Mouse (Mus musculus): ENCODE results near the gene Mtfmt. TPM values are rescaled to one million over a fixed set of nuclear protein-coding genes. Genes with fewer than 3 reads are reported as not detected.
A peak's percentile ranks its signal among the peaks of the same experiment; 100 is the strongest.

Mtfmt gene
- polyA plus RNA-seq (2014; fragmentation: Nextera tagmentation; extraction: Ambion mirVana) = 20.8 and 24.1 TPM in 2 replicates

DNA sequence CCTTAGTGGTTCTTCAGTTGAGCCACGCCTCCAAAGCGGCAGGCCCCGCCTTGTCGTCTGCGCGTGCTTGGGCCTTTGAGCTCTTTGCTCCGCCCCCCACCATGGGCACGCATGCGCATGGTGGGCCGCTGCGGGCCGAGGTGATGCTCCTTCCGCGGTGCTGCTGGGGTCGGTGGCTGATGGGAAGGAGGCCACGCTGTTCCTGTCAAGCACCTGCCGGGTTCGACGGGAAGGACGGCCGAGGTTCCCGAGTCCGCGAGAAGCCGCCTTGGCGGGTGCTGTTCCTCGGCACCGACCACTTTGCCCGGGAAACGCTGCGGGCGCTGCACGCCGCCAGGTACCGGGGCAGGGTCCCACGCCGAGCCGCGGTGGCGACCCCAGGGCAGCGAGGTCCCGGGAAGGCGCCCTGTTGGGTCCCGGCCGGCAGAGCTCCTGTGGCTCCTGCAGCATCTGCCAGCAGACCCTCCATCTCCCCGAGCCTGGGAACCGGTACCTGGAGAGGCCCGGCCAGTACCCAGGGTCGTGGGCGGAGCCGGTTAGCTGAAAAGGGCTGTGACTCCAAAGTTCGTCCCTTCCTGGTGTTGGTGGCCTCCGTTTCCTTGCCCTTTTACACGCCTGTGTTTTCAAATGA, at the start of gene Mtfmt:
TSS of gene Mtfmt (plus strand) at position 112 of the 631 bp plus-strand sequence.
- peak within 1 kb of the TSS; percentile 90 for H3K9ac ChIP-seq (ENCODE audit: low read length)
- under 1% methylated on average over 54 of the region's 54 CpGs for WGBS
- no peak within 1 kb of the TSS; the same call in 1 of the 2 replicates for H3K27ac ChIP-seq (ENCODE audit: low read depth, low read length)
- peaks cover 4% of the 10 kb centered on the region; the same call in 1 of the 2 replicates for H3K4me1 ChIP-seq (ENCODE audit: control insufficient read depth, insufficient read depth, low read length)
- DNase-seq (ENCODE audit: low spot score) (peak; percentile 97), ATAC-seq (peak; percentile 93)
- peak within 1 kb of the TSS; percentile 67 for H3K4me2 ChIP-seq (ENCODE audit: low read length)
- peaks cover 10% of the 10 kb centered on the region for H3K36me3 ChIP-seq (ENCODE audit: control insufficient read depth, insufficient read depth, low read length)
- peak within 1 kb of the TSS; percentile 94 for H3K4me3 ChIP-seq (ENCODE audit: low read depth, low read length)
- no peaks in the 10 kb centered on the region for H3K27me3 ChIP-seq (replicated peaks; ENCODE audit: control insufficient read depth, insufficient read depth, low read length)
- H3K9me3 ChIP-seq (replicated peaks; ENCODE audit: control insufficient read depth, low read length) = no peaks in the 10 kb centered on the region

DNA sequence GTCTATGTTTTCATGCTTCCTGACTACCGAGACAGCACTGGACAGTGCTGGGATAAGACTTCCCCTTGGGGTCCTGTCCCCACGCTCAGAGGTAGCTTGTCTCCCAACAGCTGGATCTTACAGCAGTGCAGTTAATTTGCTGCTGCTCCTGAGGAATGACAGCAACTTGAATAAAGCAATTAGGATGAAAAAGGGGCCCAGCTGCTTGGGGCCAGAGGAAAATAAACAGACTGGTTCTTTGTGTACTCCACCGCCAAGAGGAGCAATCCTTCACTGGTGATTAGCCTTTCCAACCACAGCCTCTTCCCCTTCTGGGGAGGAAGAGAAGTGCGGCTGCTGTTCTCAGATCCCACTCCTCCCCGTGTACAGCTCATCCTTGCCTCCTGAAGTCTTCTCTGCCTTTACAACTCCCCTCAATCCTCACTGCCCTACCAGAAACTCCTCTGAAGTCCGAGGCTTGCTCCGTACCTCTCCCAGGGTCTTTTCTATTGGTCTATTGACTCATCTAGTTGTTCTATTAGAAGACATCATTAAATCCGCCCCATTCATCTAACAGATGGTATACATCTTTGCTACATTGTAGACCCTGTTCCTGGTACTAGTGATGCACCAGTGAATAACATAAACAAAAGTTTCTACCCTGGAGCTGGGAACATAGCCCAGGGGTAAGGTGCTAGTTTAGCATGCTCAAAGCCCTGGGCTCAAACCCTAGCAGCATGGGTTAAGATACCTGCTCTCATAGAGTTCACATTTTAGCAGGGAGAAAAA, 49.0 kb upstream of the Mtfmt start:
- H3K36me3 ChIP-seq (ENCODE audit: control insufficient read depth, insufficient read depth, low read length) = no peaks in the 10 kb centered on the region
- peaks cover 25% of the 10 kb centered on the region for H3K27me3 ChIP-seq (replicated peaks; ENCODE audit: control insufficient read depth, insufficient read depth, low read length)
- ATAC-seq = no peak
- H3K4me3 ChIP-seq (ENCODE audit: low read depth, low read length) = no peak overlapping the region
- H3K9me3 ChIP-seq (replicated peaks; ENCODE audit: control insufficient read depth, low read length) = no peaks in the 10 kb centered on the region
- no peak overlapping the region for H3K9ac ChIP-seq (ENCODE audit: low read length)
- H3K27ac ChIP-seq (ENCODE audit: low read depth, low read length) = no peak overlapping the region
- 29% methylated on average over 8 of the region's 8 CpGs for WGBS
- DNase-seq (ENCODE audit: low spot score) = no peak
- peaks cover 3% of the 10 kb centered on the region; the same call in 1 of the 2 replicates for H3K4me1 ChIP-seq (ENCODE audit: control insufficient read depth, insufficient read depth, low read length)
- no peak overlapping the region for H3K4me2 ChIP-seq (ENCODE audit: low read length)

DNA sequence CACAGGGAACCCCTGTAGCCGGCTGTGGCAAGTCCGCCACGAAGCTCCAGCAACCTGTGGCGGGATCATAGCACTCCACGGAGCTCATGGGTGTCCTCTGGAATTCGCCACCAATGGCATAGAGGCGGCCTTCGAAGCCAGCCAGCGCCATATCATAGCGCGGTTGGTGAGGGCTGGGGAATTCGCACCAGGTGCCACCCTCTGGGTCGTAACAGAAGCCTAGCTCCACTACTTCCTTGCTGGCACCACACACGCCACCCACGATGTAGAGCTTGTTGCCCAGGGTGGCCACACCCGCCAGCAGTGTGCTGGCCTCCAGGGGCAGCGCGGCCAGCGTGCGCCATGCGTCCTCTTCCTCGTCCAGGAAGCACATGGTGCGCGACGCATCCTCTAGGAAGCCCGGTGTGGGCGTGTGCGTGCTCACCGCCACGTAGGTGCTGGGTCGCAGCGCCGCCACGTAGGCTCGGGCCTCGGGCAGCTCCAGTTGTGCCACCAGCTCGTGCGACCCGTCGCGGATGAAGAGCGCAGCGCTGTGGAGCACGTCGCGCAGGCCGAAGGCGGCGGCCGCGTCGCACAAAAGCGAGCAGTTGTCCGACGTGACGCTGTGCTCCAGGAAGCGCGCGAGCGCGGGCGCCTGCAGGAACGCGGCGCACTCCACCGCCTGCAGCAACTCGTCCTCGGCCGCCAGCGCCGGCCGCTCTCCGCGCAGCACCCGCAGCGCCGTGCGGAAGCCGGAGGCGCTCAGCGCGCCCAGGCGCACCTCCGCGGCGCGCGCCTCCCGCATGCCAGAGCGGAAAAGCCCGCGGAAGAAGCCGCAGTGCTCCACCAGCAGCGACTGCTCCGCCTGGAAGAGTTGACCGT, 44.6 kb upstream of the Mtfmt start:
- peak; percentile 44 for ATAC-seq
- Histone ChIP-seq H3K9ac (ENCODE audit: low read length) (peak overlapping the region; percentile 40), H3K9me3 (replicated peaks; ENCODE audit: control insufficient read depth, low read length) (no peaks in the 10 kb centered on the region), H3K27me3 (replicated peaks; ENCODE audit: control insufficient read depth, insufficient read depth, low read length) (peaks cover 38% of the 10 kb centered on the region), H3K27ac (ENCODE audit: low read depth, low read length) (no peak overlapping the region), H3K36me3 (ENCODE audit: control insufficient read depth, insufficient read depth, low read length) (no peaks in the 10 kb centered on the region), H3K4me2 (ENCODE audit: low read length) (peak overlapping the region; percentile 52), H3K4me1 (ENCODE audit: control insufficient read depth, insufficient read depth, low read length) (peaks cover 3% of the 10 kb centered on the region; the same call in 1 of the 2 replicates), H3K4me3 (ENCODE audit: low read depth, low read length) (peak overlapping the region; percentile 35)
- 19% methylated on average over 96 of the region's 96 CpGs for WGBS
- peak; percentile 46 for DNase-seq (ENCODE audit: low spot score)

DNA sequence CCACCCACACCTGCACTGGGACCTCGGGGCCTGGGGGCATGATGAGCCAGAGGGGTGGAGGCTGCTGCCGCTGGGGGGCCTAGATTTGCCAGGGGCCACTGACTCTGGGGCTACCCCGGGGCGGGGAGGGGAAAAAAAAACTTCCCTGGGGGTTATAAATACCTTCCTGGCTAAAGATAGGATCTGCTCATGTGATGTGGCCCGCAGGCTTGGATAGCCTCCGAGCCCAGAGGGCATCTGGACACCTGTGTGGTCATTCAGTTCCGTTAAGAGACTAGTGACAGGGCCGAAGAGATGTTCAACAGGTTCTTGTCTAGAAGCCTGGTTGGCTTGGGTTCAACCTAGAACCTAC, 44.0 kb upstream of the Mtfmt start, which contains the start of gene Kbtbd13:
TSS of gene Kbtbd13 (minus strand) at position 40 of the 352 bp plus-strand sequence.
- Histone ChIP-seq H3K9me3 (replicated peaks; ENCODE audit: control insufficient read depth, low read length) (no peaks in the 10 kb centered on the region), H3K4me3 (ENCODE audit: low read depth, low read length) (peak within 1 kb of the TSS; percentile 35), H3K27me3 (replicated peaks; ENCODE audit: control insufficient read depth, insufficient read depth, low read length) (peaks cover 38% of the 10 kb centered on the region), H3K27ac (ENCODE audit: low read depth, low read length) (no peak within 1 kb of the TSS), H3K9ac (ENCODE audit: low read length) (peak within 1 kb of the TSS; percentile 40), H3K4me1 (ENCODE audit: control insufficient read depth, insufficient read depth, low read length) (peaks cover 3% of the 10 kb centered on the region; the same call in 1 of the 2 replicates), H3K36me3 (ENCODE audit: control insufficient read depth, insufficient read depth, low read length) (no peaks in the 10 kb centered on the region), H3K4me2 (ENCODE audit: low read length) (peak within 1 kb of the TSS; percentile 52)
- 41% methylated on average over 8 of the region's 8 CpGs for WGBS
- ATAC-seq (no peak), DNase-seq (ENCODE audit: low spot score) (no peak)

DNA sequence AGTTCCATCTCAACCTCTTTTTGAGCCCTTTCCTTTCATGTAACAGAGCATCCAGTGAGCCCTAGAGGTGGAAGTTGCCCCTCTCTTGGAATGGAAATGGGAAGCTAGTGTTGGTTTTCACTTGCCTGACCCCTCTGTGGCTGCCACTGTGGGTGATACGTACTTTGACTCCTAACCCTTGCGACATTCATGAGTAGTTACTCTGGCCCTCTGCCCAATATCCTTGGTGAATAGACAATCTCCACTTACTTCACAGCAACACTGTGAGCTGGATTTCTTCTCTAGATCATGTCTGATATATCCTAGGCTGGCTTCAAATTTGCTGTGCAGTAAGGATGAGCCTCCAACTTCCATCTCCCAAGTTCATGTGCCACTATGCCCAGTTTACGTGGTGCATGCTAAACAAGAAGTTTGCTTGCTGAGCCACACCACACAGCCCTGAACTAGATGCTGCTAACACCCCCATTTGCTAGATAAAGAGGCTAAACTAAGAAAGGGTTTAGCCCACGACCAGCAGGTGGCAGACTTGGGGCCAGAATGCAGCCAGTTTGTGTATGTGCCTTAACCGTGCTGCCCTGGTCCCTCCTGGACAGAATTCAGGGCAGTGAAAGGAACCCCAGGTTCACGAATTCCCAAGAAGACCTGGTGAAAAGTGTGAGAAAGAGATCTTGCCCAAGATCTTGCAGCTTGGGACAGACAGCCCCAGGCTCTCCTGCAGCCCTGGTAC, 42.8 kb upstream of the Mtfmt start:
- Histone ChIP-seq H3K9me3 (replicated peaks; ENCODE audit: control insufficient read depth, low read length) (no peaks in the 10 kb centered on the region), H3K4me3 (ENCODE audit: low read depth, low read length) (no peak overlapping the region), H3K27me3 (replicated peaks; ENCODE audit: control insufficient read depth, insufficient read depth, low read length) (peaks cover 38% of the 10 kb centered on the region), H3K9ac (ENCODE audit: low read length) (no peak overlapping the region), H3K27ac (ENCODE audit: low read depth, low read length) (no peak overlapping the region), H3K4me2 (ENCODE audit: low read length) (no peak overlapping the region), H3K36me3 (ENCODE audit: control insufficient read depth, insufficient read depth, low read length) (no peaks in the 10 kb centered on the region), H3K4me1 (ENCODE audit: control insufficient read depth, insufficient read depth, low read length) (peaks cover 3% of the 10 kb centered on the region; the same call in 1 of the 2 replicates)
- ATAC-seq (no peak), DNase-seq (ENCODE audit: low spot score) (peak; percentile 67)
- 31% methylated on average over 6 of the region's 6 CpGs for WGBS

DNA sequence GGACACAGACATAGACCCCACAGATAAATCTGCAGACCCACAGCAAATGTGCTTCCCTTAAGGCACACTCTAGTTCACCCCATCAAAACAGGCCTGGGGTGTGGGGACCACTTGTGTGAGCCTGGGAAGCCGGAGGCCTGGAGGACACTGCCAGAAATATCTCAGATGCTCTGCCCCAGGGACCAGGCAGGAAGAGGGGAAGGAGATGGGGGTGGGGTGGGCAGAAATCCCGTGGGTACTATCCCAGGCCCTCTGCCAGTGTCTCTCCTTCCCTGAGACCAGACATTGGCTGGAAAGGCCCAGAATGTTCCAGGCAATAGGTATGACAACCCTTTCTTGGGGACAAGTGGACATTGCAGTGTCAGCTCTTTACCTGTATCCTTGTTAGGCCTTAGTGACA, 42.0 kb upstream of the Mtfmt start:
- H3K27me3 ChIP-seq (replicated peaks; ENCODE audit: control insufficient read depth, insufficient read depth, low read length) = peaks cover 38% of the 10 kb centered on the region
- peaks cover 3% of the 10 kb centered on the region; the same call in 1 of the 2 replicates for H3K4me1 ChIP-seq (ENCODE audit: control insufficient read depth, insufficient read depth, low read length)
- 54% methylated on average over 2 of the region's 2 CpGs for WGBS

DNA sequence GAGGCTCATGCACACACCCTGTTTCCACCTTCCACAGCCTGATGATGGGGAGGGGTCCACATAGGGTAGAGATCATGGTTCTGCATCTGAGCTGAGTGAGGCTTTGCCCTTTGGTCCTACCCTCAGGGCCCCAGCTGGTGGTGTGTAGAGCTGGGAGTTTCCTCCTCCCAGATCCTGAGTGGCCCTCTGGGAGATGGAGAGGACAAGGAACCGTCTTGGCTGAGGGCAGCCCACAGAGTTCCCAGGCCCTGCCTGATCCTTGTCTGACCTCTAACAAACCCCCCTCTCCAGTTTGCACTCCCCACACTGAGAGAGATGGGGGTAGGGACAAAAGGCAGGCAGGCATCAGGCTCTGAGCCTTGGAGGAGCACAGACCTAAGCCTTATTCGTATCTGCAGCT, 41.2 kb upstream of the Mtfmt start:
- Histone ChIP-seq H3K9me3 (replicated peaks; ENCODE audit: control insufficient read depth, low read length) (no peaks in the 10 kb centered on the region), H3K4me1 (ENCODE audit: control insufficient read depth, insufficient read depth, low read length) (peaks cover 3% of the 10 kb centered on the region; the same call in 1 of the 2 replicates), H3K9ac (ENCODE audit: low read length) (no peak overlapping the region), H3K27me3 (replicated peaks; ENCODE audit: control insufficient read depth, insufficient read depth, low read length) (peaks cover 33% of the 10 kb centered on the region), H3K36me3 (ENCODE audit: control insufficient read depth, insufficient read depth, low read length) (no peaks in the 10 kb centered on the region), H3K27ac (ENCODE audit: low read depth, low read length) (no peak overlapping the region), H3K4me2 (ENCODE audit: low read length) (no peak overlapping the region), H3K4me3 (ENCODE audit: low read depth, low read length) (no peak overlapping the region)
- WGBS = 68% methylated on average over 2 of the region's 2 CpGs
- DNase-seq (ENCODE audit: low spot score) = no peak
- ATAC-seq = no peak

More for the DNA sequence above, 42.0 kb upstream of the Mtfmt start:
- H3K4me3 ChIP-seq (ENCODE audit: low read depth, low read length) = no peak overlapping the region
- ATAC-seq (no peak), DNase-seq (ENCODE audit: low spot score) (no peak)
- H3K36me3 ChIP-seq (ENCODE audit: control insufficient read depth, insufficient read depth, low read length) = no peaks in the 10 kb centered on the region
- no peaks in the 10 kb centered on the region for H3K9me3 ChIP-seq (replicated peaks; ENCODE audit: control insufficient read depth, low read length)
- no peak overlapping the region for H3K4me2 ChIP-seq (ENCODE audit: low read length)
- H3K9ac ChIP-seq (ENCODE audit: low read length) = no peak overlapping the region
- no peak overlapping the region for H3K27ac ChIP-seq (ENCODE audit: low read depth, low read length)

DNA sequence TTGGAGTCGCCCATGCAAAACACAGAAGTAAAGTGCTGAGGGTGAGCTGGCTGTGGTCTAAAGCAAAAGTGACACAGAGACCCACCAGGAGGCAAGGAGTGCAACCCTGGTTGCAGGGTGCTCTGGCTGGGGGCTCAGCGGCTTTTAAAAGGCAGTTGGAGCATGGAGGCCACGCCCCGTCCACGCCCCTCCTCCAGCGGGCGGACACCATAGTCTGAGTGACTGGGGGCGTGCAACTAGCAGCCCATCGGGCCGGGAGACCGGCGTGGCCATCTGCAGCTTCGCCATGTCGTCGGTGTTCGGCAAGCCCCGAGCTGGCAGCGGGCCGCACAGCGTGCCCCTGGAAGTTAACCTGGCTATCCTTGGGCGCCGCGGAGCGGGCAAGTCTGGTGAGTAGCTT, 37.3 kb upstream of the Mtfmt start, which contains the start of gene Rasl12:
TSS of gene Rasl12 (plus strand) at position 228 of the 400 bp plus-strand sequence.
- H3K4me2 ChIP-seq (ENCODE audit: low read length) = peak within 1 kb of the TSS; percentile 71
- no peak within 1 kb of the TSS for H3K27ac ChIP-seq (ENCODE audit: low read depth, low read length)
- no peaks in the 10 kb centered on the region for H3K9me3 ChIP-seq (replicated peaks; ENCODE audit: control insufficient read depth, low read length)
- DNase-seq (ENCODE audit: low spot score) (peak; percentile 76), ATAC-seq (peak; percentile 84)
- no peaks in the 10 kb centered on the region for H3K36me3 ChIP-seq (ENCODE audit: control insufficient read depth, insufficient read depth, low read length)
- peak within 1 kb of the TSS; percentile 41 for H3K4me3 ChIP-seq (ENCODE audit: low read depth, low read length)
- peak within 1 kb of the TSS; percentile 64 for H3K9ac ChIP-seq (ENCODE audit: low read length)
- H3K27me3 ChIP-seq (replicated peaks; ENCODE audit: control insufficient read depth, insufficient read depth, low read length) = no peaks in the 10 kb centered on the region
- no peaks in the 10 kb centered on the region; the same call in 1 of the 2 replicates for H3K4me1 ChIP-seq (ENCODE audit: control insufficient read depth, insufficient read depth, low read length)
- under 1% methylated on average over 24 of the region's 24 CpGs for WGBS
